Mouse (Mus musculus) layer of hippocampus, adult 2 months (tissue): Measurements from ENCODE around the gene Tln1. TPM values are rescaled to one million over a fixed set of nuclear protein-coding genes. Genes with fewer than 3 reads are reported as not detected.
"Not testable (repeated sequence)": the region's sequence is repeated elsewhere in the genome, so short reads cannot be mapped to it uniquely, and the experiment has no call there.

Experiments
- DNase-seq, 2 experiments: peaks; one replicate each; pipeline ENCODE4 v3.0.0; 2022; ENCODE audit warnings: low spot score in 2 of 2
- H3K27ac ChIP-seq: fragments of 200-600 bp; 2 replicates; pipeline ENCODE4 v1.8.1; 2022
- H3K4me3 ChIP-seq: fragments of 200-600 bp; 2 replicates; pipeline ENCODE4 v1.8.1; 2022; ENCODE audit warnings: mild to moderate bottlenecking
- CTCF ChIP-seq: fragments of 200-600 bp; conservative IDR thresholded peaks from 2 replicates; pipeline ENCODE4 v1.8.1; 2022; ENCODE audit warnings: antibody characterized with exemption, mild to moderate bottlenecking, moderate library complexity
- long read RNA-seq, 2 experiments: library from polyadenylated mRNA; stranded (forward); transcript quantifications; one replicate each; pipeline ENCODE4 v2.0.0; 2021; ENCODE audit warnings: borderline mapping rate in 2 of 2
- total RNA-seq, 2 experiments: library from RNA; stranded (reverse); gene quantifications; 2 replicates each; pipeline ENCODE4 v1.2.3; 2021

Tln1 gene
- total RNA-seq: 10 to 100 TPM; 36.4 to 42.9 TPM
- long read RNA-seq, experiment 1, full-length matches to known transcripts: 20 of 39 reads
- long read RNA-seq, experiment 1, partial matches to known transcripts: 16 of 39 reads
- long read RNA-seq, experiment 1, other reads (novel, unspliced or antisense): 3 of 39 reads
- long read RNA-seq, experiment 2, full-length matches to known transcripts: 33 of 62 reads
- long read RNA-seq, experiment 2, partial matches to known transcripts: 21 of 62 reads
- long read RNA-seq, experiment 2, other reads (novel, unspliced or antisense): 8 of 62 reads

DNA sequence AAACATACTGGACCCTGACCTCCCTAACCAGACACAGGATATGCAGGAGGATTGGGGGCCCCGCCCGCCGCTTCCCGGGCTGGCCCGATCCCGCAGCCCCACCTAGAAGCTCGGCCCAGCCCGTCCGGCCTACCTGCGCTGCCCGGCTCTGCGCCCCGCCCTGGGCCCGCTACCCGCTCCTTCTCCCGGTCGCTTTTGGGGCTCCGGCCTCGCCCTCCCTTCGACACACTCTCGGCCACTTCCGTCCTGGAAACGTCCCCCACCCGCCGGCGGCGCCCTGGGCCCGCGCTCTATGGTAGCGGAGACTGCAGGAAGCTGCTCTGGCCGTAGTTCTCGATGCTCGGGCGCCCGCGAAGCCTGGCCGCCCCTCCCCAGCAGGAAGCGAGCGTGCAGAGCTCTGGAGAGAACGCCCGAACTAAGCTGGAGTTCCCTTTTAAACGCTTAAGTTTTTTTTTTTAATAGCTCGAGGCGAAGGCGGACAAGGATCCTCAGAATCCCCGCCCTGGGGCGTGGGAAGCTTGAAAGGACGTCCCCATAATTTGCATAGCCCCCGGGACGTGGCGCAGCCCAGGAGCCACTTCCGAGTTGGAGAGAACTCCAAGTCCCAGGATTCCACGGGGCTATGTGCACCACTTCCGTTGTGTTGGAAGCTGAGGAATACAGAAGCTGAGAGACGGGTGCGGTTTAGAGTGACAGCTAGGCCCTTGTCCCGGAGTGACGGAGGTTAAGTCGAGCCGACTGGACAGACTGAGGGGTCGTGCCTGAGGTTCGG is at the start of gene Tln1, which contains the start of gene Creb3:
Tln1 (minus strand) TSS at position 695 of the 772 bp plus-strand sequence.
Creb3 (plus strand) TSS at position 336 of the 772 bp plus-strand sequence.
- DNase-seq: peak; percentile 94 to 97
- peak within 1 kb of the TSS; percentile 97 for H3K27ac ChIP-seq
- H3K4me3 ChIP-seq: peak within 1 kb of the TSS; percentile 96
- TF ChIP-seq CTCF: peak; percentile 20; the same call in 1 of the 2 replicates

DNA sequence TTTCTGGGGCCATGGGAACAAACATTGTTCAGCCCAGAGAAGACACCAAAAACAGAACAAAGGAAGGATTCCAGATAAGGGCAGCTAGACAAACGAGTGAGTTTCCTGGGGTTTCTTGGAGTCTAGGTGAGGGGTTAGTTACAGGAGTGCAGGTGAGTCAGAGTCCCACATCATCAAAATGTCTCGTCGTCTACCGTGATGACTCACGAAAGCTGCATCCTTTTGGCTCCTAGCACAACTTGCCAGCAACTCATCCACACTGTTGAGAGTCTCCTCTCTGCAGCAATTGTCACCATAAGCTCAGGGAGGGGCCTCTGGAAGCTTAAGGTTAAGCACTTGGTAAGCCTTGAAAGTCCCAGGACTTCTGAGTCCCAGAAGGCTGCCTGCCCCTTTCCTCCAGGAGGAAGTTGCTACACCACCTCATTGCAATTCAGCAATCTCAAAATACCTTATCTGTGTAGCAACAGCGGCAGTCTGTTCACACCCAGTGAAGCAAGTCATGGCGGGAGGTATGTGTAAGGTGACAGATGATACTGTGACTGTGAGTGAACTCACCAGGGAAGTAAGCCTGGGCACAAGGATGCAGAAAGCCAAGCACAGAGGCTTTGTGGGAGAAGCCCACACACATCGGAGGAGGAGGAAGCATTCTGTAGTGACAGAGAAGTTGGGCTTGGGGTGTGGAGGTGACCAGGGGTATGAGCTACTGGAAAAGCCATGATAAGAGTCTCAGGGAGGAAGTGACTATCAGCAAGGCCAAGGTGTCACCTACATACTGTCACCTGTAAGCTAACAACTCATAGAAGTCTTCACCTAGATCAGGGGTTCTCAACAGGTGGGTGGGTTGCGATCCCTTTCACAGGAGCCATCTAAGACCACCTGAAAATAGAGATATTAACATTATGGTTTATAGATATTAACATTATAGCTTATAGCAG is 42.5 kb upstream of the Tln1 start:
- DNase-seq: no peak
- no peak for TF ChIP-seq CTCF
- H3K27ac ChIP-seq: no peak overlapping the region
- H3K4me3 ChIP-seq: no peak overlapping the region

DNA sequence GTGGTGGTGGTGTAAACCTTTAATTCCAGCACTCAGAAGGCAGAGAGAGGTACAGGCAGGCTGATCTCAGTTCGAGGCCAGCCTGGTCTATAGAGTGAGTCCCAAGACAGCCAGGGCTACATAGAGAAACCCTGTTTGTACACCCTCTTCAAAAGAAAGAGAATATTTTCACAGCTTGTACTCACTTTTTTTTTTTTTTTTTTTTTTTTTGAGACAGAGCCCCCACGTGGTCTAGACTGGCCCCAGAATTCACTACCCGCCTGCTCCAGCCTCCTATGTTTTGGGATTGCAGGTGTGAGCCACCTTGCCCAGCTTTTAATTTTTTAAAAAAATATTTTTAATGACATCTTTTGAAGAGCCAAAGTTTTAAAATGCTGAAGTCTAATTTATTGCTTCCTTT is 41.6 kb upstream of the Tln1 start:
- Histone ChIP-seq H3K4me3 (no peak overlapping the region), H3K27ac (no peak overlapping the region)
- no peak for DNase-seq
- no peak for TF ChIP-seq CTCF

GRCm38 (mm10) chr4:43600195-43600934 is 37.9 kb upstream of the Tln1 start:
- Histone ChIP-seq H3K27ac (no peak overlapping the region), H3K4me3 (no peak overlapping the region)
- TF ChIP-seq CTCF: no peak
- no peak for DNase-seq

DNA sequence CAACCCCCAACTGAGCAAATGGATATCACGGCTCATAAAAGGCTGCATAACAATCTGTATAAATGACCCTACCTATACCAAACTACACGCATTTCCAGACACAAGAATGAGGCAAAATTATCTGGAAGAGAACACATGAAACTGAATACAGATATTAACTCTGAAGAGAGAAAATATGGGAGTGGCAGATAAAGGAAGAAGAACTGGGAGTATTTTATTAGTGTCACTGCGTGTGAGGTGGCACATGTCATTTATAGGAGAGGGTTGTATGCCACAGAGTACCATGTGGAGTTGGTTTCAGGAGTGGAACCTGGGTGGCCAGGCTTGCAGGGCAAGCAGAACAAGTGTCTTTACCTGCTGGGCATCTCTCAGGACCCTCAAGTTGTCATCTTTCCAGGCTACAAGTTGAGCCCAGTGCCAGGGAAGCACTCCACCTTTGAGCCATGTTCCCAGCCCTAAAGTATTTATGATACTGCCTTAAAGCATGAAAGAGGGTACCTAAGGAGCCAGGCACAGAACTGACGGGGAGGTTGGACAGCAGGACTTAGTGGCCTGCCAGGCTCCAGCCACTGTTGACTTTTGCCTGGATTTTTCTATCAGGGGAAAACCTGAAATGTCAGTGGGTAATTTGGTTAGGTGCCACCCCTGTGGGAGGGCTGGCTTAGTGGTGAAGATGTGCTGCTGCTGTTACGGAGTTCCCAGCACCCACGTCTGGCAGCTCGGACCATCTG is 36.3 kb upstream of the Tln1 start:
- no peak overlapping the region for H3K4me3 ChIP-seq
- DNase-seq: no peak
- no peak for TF ChIP-seq CTCF
- no peak overlapping the region for H3K27ac ChIP-seq

- TF ChIP-seq CTCF: no peak
- no peak for DNase-seq
Measured at GRCm38 (mm10) chr4:43598200-43598599, 35.7 kb upstream of the Tln1 start.

DNA sequence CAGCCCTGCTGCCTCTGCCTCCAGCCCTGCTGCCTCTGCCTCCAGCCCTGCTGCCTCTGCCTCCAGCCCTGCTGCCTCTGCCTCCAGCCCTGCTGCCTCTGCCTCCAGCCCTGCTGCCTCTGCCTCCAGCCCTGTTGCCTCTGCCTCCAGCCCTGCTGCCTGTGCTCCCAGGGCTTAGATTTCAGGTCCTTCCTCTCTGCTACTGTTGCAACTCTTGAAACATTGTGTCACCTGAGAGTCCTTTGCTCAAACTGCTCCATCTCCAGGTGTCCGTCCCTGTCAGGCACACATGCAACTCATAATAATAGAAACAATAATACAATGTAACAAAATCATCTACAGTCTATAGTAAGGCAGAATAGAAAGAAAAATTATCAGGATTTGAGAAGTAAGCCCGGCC is 34.1 kb upstream of the Tln1 start:
- not testable (repeated sequence) for DNase-seq, H3K27ac ChIP-seq

More at GRCm38 (mm10) chr4:43598200-43598599, 35.7 kb upstream of the Tln1 start:
- no peak overlapping the region for H3K4me3 ChIP-seq
- no peak overlapping the region for H3K27ac ChIP-seq

DNA sequence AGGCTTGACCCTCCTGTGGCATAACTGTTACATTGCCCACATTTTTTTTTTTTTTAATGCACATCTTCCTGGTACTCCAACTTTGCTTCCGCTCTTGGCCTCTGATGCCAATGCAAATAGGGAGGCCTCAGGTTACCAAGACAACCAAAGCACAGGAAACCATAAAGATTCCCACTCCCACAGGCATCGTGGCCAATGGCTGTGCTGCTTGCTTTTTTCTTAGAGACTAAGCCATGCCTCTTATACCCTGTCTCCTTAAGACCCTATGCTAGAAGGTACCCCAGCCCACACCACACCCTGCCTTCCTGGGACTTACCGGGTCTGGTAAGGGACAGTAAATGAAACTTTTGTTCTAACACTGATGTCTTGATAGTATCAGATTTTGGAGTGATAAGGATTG is 31.0 kb upstream of the Tln1 start:
- Histone ChIP-seq H3K4me3 (no peak overlapping the region), H3K27ac (no peak overlapping the region)
- no peak for DNase-seq
- TF ChIP-seq CTCF: no peak

More for the DNA sequence above, 34.1 kb upstream of the Tln1 start:
- H3K4me3 ChIP-seq: not testable (repeated sequence)

DNA sequence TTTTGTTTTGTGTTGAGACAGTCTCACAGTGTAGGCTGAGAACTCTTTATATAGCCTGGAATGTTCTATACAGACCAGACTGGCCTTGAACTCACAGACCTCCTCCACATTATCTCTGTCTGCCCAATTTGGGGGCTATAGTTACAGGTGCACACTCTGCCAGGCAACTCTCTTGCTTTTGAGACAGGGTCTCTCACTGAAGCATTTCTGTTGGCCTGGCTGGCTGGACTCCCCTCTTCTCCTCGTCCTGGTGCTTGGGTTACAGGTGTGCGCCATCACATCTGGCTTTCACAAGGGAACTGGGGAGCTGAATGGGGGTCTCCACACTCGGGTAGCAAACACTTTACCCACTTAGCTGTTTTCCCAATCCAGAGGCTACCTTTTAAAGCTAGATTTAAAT is 29.5 kb upstream of the Tln1 start:
- Histone ChIP-seq H3K4me3 (no peak overlapping the region), H3K27ac (no peak overlapping the region)
- no peak for TF ChIP-seq CTCF
- DNase-seq: no peak

GRCm38 (mm10) chr4:43591543-43591942 is 29.1 kb upstream of the Tln1 start:
- DNase-seq: no peak
- TF ChIP-seq CTCF: no peak
- H3K4me3 ChIP-seq: no peak overlapping the region
- H3K27ac ChIP-seq: no peak overlapping the region

- no peak for DNase-seq
- H3K4me3 ChIP-seq: no peak overlapping the region
- no peak for TF ChIP-seq CTCF
- no peak overlapping the region for H3K27ac ChIP-seq
Measured at GRCm38 (mm10) chr4:43587681-43588080, 25.2 kb upstream of the Tln1 start.
